Mouse (Mus musculus) heart, postnatal 0 days (tissue): ENCODE data around the gene Flnc. TPM values are rescaled to one million over a fixed set of nuclear protein-coding genes. Genes with fewer than 3 reads are reported as not detected.

ENCODE experiments used
- ATAC-seq: fragments of 200-750 bp; cut with Nextera tagmentation; 2 replicates; pipeline ENCODE4 v1.8.0; 2017; ENCODE audit warnings: low read depth, moderate number of reproducible peaks, moderate library complexity; ENCODE audit not compliant: insufficient read depth
- DNase-seq: peaks from one replicate; pipeline ENCODE4 v3.0.0-alpha.2; 2016; ENCODE audit warnings: low spot score
- H3K27ac ChIP-seq: fragments of 300-500 bp; sonication (generic); 2 replicates; pipeline ENCODE4 v1.5.1; 2014; ENCODE audit warnings: low read depth, mild to moderate bottlenecking
- H3K27me3 ChIP-seq: fragments of 300-500 bp; sonication (generic); 2 replicates; pipeline ENCODE4 v1.6.1; 2014; ENCODE audit warnings: low read length, mixed read lengths; ENCODE audit not compliant: control insufficient read depth, insufficient read depth
- H3K36me3 ChIP-seq: fragments of 300-500 bp; sonication (generic); replicated peaks from 2 replicates; pipeline ENCODE4 v1.6.1; 2014; ENCODE audit warnings: low read length, mixed read lengths; ENCODE audit not compliant: control insufficient read depth, insufficient read depth
- H3K4me1 ChIP-seq: fragments of 300-500 bp; sonication (generic); 2 replicates; pipeline ENCODE4 v1.6.1; 2014; ENCODE audit warnings: antibody characterized with exemption; ENCODE audit not compliant: control insufficient read depth, insufficient read depth
- H3K4me2 ChIP-seq: fragments of 300-500 bp; sonication (generic); 2 replicates; pipeline ENCODE4 v1.6.1; 2014; ENCODE audit warnings: low read depth, mild to moderate bottlenecking, low read length, moderate library complexity
- H3K4me3 ChIP-seq: fragments of 300-500 bp; sonication (generic); 2 replicates; pipeline ENCODE4 v1.5.1; 2014; ENCODE audit warnings: low read depth, low read length
- H3K9ac ChIP-seq: fragments of 300-500 bp; sonication (generic); replicated peaks from 2 replicates; pipeline ENCODE4 v1.6.1; 2014; ENCODE audit warnings: low read depth, low read length, mixed read lengths
- H3K9me3 ChIP-seq: fragments of 300-500 bp; sonication (generic); replicated peaks from 2 replicates; pipeline ENCODE4 v1.6.1; 2016; ENCODE audit warnings: low read length; ENCODE audit not compliant: control insufficient read depth
- CTCF ChIP-seq: IDR thresholded peaks from 2 replicates; pipeline ENCODE4 v1.5.1; 2016; ENCODE audit warnings: antibody characterized with exemption, control low read depth, low read depth
- EP300 ChIP-seq: IDR thresholded peaks from 2 replicates; pipeline ENCODE4 v1.6.1; 2016; ENCODE audit warnings: antibody characterized with exemption, low read depth
- WGBS: fragments of 180-500 bp; shearing (Covaris S2); extraction: QIAGEN DNeasy Blood & Tissue Kit; methylation state at CpG from one replicate; pipeline ENCODE4 v1.1.7; 2014; 5-methylcytosine and 5-hydroxymethylcytosine counted together
- microRNA-seq: library from miRNA; unstranded; fragments of <30 nt; microRNA quantifications from one replicate; pipeline ENCODE4, GENCODE M21; 2016
- polyA plus RNA-seq: library from polyadenylated mRNA; unstranded; fragments of >200 nt; fragmentation: Nextera tagmentation; extraction: Ambion mirVana; gene quantifications from 2 replicates; pipeline ENCODE4 v1.2.1, GENCODE M21; 2015
- total RNA-seq: library from RNA; depleted of rRNA; stranded (reverse); fragments of >200 nt; gene quantifications from 2 replicates; pipeline ENCODE4 v1.2.3, GENCODE M21; 2014; ENCODE audit warnings: low replicate concordance; rRNA removed

The Flnc gene
- total and polyA plus RNA-seq, 2 experiments from 2014 or later = 24.3 to 241 TPM

- Histone ChIP-seq H3K4me1 (0 out of 2 replicates have a peak, but pooled peaks cover 18% of the 10 kb centered on the region), H3K36me3 (no peaks in the 10 kb centered on the region), H3K4me2 (no peak overlapping the region), H3K9ac (no peak overlapping the region), H3K27me3 (peaks cover 17% of the 10 kb centered on the region), H3K27ac (no peak overlapping the region), H3K4me3 (no peak overlapping the region), H3K9me3 (no peaks in the 10 kb centered on the region)
- DNase-seq (no peak), ATAC-seq (no peak)
- TF ChIP-seq CTCF (no peak), EP300 (no peak)
- WGBS = 80% methylated on average over 5 of the region's 5 CpGs
Measured at GRCm38 (mm10) chr6:29505493-29505892, 72.4 kb downstream of the Flnc start.

- no peak for ATAC-seq
- peak overlapping the region; percentile 55 for H3K4me3 ChIP-seq
- H3K27ac ChIP-seq = no peak overlapping the region
- WGBS = 25% methylated on average over 8 of the region's 8 CpGs
- peak overlapping the region; percentile 58; the same call in 1 of the 2 replicates for H3K9ac ChIP-seq
- 0 out of 2 replicates have a peak, but pooled peaks cover 18% of the 10 kb centered on the region for H3K4me1 ChIP-seq
- no peaks in the 10 kb centered on the region for H3K9me3 ChIP-seq
- no peaks in the 10 kb centered on the region for H3K36me3 ChIP-seq
- H3K27me3 ChIP-seq = peaks cover 17% of the 10 kb centered on the region
- DNase-seq = no peak
- peak overlapping the region; percentile 80 for H3K4me2 ChIP-seq
- no peak for TF ChIP-seq EP300
- TF ChIP-seq CTCF = no peak
Measured at GRCm38 (mm10) chr6:29506834-29507233, 73.8 kb downstream of the Flnc start.

GRCm38 (mm10) chr6:29507447-29508309 lies 74.6 kb downstream of the Flnc start, which contains the start of gene Kcp:
Gene Kcp (minus strand): TSS chr6:29507952.
- no peak for DNase-seq
- Histone ChIP-seq H3K9me3 (no peaks in the 10 kb centered on the region), H3K4me2 (peak within 1 kb of the TSS; percentile 80), H3K27me3 (peaks cover 17% of the 10 kb centered on the region), H3K4me3 (peak within 1 kb of the TSS; percentile 55), H3K36me3 (no peaks in the 10 kb centered on the region), H3K9ac (peak within 1 kb of the TSS; percentile 58), H3K4me1 (peaks cover 18% of the 10 kb centered on the region; the same call in 1 of the 2 replicates), H3K27ac (no peak within 1 kb of the TSS)
- peak; percentile 42 for ATAC-seq
- WGBS = 3% methylated on average over 37 of the region's 47 CpGs
- TF ChIP-seq EP300 (no peak), CTCF (no peak)

- H3K4me2 ChIP-seq = no peak overlapping the region
- WGBS = 51% methylated on average over 2 of the region's 2 CpGs
Measured at GRCm38 (mm10) chr6:29509086-29509485, 76.0 kb downstream of the Flnc start.

More at GRCm38 (mm10) chr6:29509086-29509485, 76.0 kb downstream of the Flnc start:
- H3K27ac ChIP-seq = no peak overlapping the region
- peaks cover 17% of the 10 kb centered on the region; the same call in 1 of the 2 replicates for H3K27me3 ChIP-seq
- H3K4me3 ChIP-seq = no peak overlapping the region
- TF ChIP-seq CTCF (no peak), EP300 (no peak)
- peaks cover 27% of the 10 kb centered on the region for H3K4me1 ChIP-seq
- no peaks in the 10 kb centered on the region for H3K9me3 ChIP-seq
- DNase-seq = no peak
- no peaks in the 10 kb centered on the region for H3K36me3 ChIP-seq
- peak; percentile 40 for ATAC-seq
- no peak overlapping the region for H3K9ac ChIP-seq

Small RNAs within 50 kb of the gene (microRNA-seq; reads per million reads assigned to microRNA genes)
- gene Gm26220 (not detected), gene Gm44354 (not detected)

Other genes starting within 250 kb of the Flnc start
- 13.5 and 18.9 TPM in 2 replicates for gene Impdh1, start 216.9 kb upstream of the Flnc start, total RNA-seq
- gene Impdh1, start 216.9 kb upstream of the Flnc start, polyA plus RNA-seq = 23.7 and 25.7 TPM in 2 replicates
- 42.1 and 46.5 TPM in 2 replicates for gene Hilpda, start 160.8 kb upstream of the Flnc start, total RNA-seq
- gene Hilpda, start 160.8 kb upstream of the Flnc start, polyA plus RNA-seq = 23.8 and 27.8 TPM in 2 replicates
- gene Fam71f2, start 153.7 kb upstream of the Flnc start, total RNA-seq = not detected in 2 replicates
- 0.12 and 0.18 TPM in 2 replicates for gene Fam71f2, start 153.7 kb upstream of the Flnc start, polyA plus RNA-seq
- gene Fam71f1, start 114.1 kb upstream of the Flnc start, total RNA-seq = not detected in 2 replicates
- 0.07 TPM in 1 of 2 replicates, not detected in the other for gene Fam71f1, start 114.1 kb upstream of the Flnc start, polyA plus RNA-seq
- 296 and 341 TPM in 2 replicates for gene Calu, start 85.2 kb upstream of the Flnc start, total RNA-seq
- 278 and 287 TPM in 2 replicates for gene Calu, start 85.2 kb upstream of the Flnc start, polyA plus RNA-seq
- 15.1 TPM in 1 of 2 replicates, not detected in the other for gene Opn1sw, start 44.8 kb upstream of the Flnc start, total RNA-seq
- 0.12 and 0.40 TPM in 2 replicates for gene Opn1sw, start 44.8 kb upstream of the Flnc start, polyA plus RNA-seq
- gene Ccdc136, start 36.9 kb upstream of the Flnc start, total RNA-seq = 14.9 and 15.7 TPM in 2 replicates
- 10.6 and 14.3 TPM in 2 replicates for gene Ccdc136, start 36.9 kb upstream of the Flnc start, polyA plus RNA-seq
- gene Atp6v1f, start 34.5 kb downstream of the Flnc start, total RNA-seq = 162 and 247 TPM in 2 replicates
- gene Atp6v1f, start 34.5 kb downstream of the Flnc start, polyA plus RNA-seq = 228 and 238 TPM in 2 replicates
- gene Atp6v1fnb, start 38.2 kb downstream of the Flnc start, total RNA-seq = not detected in 2 replicates
- gene Atp6v1fnb, start 38.2 kb downstream of the Flnc start, polyA plus RNA-seq = not detected in 2 replicates
- 6.2 and 17.9 TPM in 2 replicates for gene Kcp, start 74.7 kb downstream of the Flnc start, total RNA-seq
- 4.2 and 4.7 TPM in 2 replicates for gene Kcp, start 74.7 kb downstream of the Flnc start, polyA plus RNA-seq
- gene Irf5, start 93.4 kb downstream of the Flnc start, total RNA-seq = 3.5 and 3.6 TPM in 2 replicates
- gene Irf5, start 93.4 kb downstream of the Flnc start, polyA plus RNA-seq = 2.3 and 2.7 TPM in 2 replicates
- gene Tnpo3, start 176.6 kb downstream of the Flnc start, total RNA-seq = 55.1 and 55.5 TPM in 2 replicates
- 35.7 and 37.3 TPM in 2 replicates for gene Tnpo3, start 176.6 kb downstream of the Flnc start, polyA plus RNA-seq